Mouse (Mus musculus): Measurements from ENCODE around the gene Flot1.
A peak's percentile ranks its signal among the peaks of the same experiment; 100 is the strongest.

Flot1 gene

DNA sequence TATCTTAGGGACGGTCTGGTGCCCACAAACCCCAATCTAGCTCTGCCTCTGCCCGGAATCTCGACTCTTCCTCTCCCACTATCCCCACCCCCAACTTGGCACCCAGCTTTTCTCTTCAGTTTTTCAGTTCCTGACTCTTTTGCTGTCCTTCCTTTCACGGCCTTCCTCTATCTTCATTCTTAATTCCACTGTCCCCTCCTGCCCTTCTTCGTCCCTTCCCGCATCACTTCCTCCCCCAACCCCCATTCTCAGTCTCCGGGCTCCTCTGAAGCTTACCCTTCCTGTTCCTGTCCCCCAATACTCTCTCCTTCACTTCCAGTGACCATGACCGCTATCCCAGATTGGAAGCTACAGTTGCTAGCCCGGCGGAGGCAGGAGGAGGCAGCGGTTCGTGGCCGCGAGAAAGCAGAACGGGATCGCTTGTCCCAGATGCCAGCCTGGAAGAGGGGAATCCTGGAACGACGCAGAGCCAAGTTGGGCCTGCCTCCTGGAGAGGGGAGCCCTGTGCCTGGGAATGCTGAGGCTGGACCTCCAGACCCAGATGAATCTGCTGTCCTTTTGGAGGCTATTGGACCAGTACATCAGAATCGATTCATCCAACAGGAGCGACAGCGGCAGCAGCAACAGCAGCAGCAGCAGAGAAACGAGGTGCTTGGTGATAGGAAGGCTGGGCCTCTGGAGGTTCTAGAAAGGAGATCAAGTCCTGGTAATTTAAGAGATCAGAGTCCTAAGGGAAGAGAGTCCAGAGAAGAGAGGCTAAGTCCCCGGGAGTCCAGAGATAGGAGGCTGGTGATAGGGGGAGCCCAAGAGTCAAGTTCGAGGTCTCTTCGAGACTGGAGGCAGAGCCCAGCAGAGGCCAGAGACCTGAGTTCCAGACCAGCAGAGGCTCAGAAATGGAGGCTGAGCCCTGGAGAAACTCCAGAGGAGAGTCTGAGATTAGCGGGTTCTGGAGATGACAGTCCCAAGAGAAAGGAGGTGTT is 44.2 kb downstream of the Flot1 start:
- no peak for DNase-seq (ENCODE audit: low spot score)

DNA sequence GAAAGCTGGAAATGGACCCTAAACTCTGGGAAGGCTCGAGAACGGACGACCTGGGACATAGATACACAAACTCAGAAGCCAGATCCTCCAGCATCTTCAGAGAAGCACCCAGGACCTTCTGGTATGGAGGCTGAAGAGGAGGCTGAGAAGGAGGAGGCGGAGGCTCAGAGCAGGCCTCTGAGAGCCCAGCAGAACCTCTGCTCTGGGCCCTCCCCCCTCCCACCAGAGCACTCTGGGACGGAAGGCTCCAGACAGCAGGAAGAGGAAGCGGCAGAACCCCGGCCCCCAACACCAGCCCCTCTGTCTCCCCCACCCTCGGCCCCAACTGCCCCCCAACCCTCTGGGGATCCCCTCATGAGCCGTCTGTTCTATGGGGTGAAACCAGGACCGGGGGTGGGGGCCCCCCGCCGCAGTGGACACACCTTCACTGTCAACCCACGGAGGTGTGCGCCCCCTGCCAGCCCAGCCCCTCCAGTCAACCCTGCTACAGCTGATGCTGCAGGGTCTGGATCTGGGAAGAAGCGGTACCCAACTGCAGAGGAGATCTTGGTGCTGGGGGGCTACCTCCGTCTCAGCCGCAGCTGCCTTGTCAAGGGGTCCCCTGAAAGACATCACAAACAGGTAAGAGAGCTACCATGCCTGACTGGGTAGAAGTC is 45.3 kb downstream of the Flot1 start:
- no peak for DNase-seq (ENCODE audit: low spot score)

DNA sequence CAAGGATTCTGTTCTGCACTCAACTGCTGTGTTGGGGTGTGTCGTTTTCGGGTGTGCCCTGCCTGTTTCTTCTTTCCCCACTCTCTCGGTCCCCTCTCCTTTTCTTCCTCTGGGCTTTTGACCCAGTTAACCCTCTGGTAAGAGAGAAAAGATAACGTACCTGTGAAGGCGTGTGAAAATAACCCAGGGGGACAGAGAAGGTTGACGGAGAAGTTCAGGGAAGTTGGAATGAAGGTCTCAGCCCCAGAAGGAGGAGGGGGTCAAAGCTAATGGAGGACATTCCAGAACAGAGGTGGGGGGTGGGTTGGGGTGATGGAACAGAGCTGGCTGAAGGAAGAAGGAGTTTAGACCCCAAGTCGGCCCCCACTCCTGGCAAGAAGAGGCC is 45.9 kb downstream of the Flot1 start:
- no peak for DNase-seq (ENCODE audit: low spot score)

DNA sequence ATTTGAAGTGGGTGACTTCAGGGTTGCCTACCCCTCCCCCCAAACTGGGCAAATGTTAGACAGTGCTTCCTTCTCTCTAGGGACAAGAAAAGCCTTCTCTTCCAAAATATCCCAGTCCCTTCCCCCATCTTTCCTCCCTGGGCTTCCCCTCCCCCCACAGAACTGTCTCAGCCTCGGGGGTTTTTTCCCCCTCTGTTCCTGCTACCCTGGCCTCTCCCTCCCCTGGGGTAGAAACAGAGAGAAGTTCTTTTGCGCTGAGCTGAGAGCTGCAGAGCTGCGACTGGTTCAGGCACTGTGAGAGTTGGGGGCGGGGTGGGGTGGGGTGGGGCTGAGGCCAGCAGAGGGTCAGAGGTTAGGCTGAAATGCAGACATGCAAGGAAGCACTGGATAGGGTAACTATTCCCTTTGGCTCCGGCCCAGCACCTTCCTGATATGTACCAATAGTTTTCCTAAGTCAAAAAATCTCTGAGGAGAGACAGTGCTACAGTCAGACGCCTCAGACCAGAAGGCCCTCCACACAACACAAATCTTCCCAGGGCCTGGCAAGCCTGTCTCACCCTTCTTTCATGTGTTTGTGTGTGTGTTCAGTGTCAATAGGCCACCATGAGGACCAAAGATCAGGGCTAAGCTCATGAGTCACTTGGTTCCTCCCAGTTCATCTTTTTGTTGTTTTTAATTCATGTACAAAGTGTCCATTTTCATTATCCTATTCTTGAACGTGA is 46.5 kb downstream of the Flot1 start:
- DNase-seq (ENCODE audit: low spot score), result peak; percentile 32

DNA sequence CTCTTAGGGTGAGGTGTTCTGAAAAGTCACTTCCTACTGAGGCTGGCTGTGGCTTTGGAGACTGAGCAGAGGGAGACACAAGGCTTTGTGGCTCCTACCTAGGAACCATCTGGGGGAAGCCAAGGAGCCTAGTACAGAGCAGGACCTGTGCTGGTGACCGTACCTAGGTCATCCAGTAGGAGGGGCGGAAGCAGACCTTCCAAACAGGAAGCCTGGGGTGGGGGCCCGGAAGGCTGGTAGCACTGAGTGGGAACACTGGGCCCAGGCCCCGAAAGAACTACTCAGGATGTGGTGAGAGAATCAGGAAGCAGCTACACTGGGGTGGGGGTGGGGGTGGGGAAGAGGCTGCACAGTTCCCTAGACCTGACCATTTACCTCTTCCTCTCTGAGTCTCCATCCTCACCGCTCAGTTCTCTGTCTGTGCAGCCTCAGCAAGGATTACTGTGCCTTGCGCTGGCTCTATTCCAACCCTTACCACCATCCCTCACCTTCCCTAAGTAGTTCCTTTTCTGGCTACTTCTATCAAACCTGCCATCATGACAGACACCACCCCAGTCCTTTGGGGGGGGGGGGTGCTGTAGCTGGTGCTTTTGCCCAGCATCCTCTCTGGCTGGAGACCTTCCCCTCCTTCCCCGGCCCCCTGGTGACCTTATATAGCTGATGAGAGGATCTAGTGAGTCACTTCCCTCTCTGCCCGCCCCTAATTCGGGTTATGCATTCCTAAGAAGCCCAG is 47.3 kb downstream of the Flot1 start:
- DNase-seq (ENCODE audit: low spot score), result peak; percentile 40

DNA sequence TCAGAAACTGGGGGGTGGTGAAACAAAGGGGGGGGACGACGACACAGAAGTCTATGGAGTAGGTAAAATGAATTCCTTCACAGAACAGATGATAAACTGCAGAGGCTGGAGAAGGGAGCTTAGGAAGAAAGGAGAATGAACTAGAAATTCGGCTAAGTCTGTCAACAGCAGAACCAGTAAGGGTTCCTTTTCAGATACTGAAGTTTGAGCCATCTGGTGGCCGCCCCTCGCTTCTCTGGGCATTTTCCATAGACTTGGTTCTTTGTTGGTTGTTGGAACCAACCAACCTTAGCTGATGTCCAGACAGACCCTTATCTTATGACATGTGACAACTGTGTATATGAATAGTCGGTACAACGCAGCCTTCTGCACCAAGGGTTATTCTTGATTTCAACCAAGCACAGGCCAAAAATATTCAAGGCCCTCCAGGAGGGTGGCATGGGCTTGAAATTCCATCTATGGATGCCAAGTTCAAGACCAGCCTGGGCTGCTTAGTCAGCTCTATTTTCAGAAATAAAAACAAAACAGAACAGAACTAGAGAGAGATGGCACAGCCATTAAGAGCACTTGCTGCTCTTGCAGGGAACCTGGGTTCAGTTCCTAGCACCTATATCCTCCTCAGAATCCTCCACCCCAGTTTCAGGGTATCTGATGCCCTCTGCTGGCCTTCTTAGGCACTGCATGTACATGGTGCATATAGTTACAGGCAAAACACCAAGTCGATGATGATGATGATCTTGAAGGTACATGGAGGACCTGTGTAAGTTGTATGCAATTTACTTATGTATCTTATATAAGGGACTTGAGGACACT is 48.1 kb downstream of the Flot1 start:
- no peak for DNase-seq (ENCODE audit: low spot score)

DNA sequence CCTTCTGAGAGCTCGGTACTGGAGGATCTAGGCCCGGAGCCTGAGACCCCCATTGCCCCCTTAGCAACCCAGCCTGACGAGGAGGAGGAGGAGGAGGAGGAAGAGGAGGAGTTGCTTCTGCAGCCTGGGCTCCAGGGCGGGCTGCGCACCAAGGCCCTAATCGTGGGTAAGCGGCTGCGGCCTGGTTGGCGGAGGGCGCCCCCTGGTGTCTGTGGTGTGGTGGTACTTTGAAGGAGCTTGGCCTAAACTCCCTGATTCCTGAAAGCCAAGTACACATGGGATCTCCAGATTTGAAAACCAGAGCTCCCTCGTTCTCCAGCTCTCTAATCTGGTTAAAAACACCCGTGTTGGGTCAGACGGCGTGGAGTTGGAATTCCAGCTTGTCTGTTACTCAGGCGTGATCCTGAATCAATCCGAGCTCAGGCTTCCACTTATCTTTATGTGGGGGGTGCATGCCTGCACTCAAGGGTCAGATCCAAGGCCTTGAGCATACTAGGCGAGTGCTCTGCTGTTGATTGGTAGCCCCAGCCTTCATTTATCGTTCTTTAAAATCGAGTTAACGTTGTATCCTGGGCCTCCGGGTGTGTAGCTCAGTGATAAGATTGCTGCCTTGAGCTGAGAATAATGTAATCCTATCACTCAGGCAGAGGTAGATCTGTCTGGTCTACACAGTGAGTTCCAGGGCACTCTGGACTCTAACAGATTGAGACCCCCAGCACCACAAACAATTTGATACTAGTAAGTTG is 50.9 kb downstream of the Flot1 start:
- DNase-seq (ENCODE audit: low spot score), result peak; percentile 95

DNA sequence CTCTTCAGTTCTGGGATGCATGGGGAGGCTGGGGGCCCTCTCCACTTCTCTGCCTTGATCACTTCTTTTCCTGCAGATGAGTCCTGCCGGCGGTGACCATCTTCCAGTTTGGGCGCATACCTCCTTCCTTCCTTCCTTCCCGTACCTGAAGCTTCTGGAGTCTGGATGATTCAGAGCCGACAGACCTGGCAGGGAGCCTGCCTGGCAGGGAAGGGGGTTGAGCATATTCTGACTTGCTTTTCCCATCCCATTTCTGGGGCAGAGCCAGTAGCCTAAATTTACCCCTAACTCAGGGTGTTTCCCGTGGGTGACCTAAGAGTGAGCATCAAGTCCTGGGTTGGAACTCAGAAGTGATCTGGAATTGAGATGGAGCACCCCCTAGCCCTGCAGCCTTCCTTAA is 51.7 kb downstream of the Flot1 start:
- DNase-seq (ENCODE audit: low spot score), result no peak

DNA sequence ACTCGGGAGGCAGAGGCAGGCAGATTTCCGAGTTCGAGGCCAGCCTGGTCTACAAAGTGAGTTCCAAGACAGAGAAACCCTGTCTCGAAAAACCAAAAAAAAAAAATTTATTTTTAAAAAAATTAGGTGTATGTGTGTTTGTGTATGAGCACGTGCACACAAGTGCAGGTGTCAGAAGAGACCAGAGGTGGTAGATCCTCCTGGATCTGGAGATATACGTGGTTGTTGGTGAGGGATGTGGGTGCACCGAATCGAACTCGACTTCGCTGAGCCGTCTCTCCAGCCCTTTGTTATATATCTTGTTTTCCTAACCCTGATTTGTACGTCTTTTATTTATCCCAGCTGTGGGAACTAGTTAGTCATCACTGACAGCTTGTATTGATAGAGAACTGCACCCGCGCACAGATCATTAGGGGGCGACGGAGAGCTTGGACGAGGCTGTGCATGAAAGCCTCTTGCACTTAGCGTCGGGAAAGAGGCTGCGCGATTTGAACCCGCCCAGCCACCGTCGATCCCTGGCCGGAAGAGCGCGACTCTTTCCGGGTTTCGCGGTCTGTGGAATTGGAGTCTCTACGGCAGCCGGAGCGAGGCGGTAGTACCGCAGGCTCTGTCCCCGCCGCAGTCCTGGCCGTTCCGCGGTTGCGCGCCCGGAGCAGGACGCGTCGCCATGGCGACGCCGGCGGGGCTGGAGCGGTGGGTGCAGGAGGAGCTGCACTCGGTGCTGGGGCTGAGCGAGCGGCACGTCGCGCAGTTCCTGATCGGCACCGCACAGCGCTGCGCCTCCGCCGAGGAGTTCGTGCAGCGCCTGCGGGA is 56.4 kb downstream of the Flot1 start, which contains the start of gene Dhx16:
Gene Dhx16, plus strand, starts transcription at position 575 of the 813 bp plus-strand sequence.
- peak; percentile 95 for DNase-seq (ENCODE audit: low spot score)

Measured in urinary bladder, postnatal 25 days (tissue).